Mouse (Mus musculus) CH12.LX (cell line): ENCODE data around the gene Vmn1r212.

Source experiments
- CTCF ChIP-seq, 2 experiments: IDR thresholded peaks in 1 of 2; conservative IDR thresholded peaks in 1 of 2; 2 replicates each; pipeline ENCODE4 v1.5.1; 2011 to 2012; ENCODE audit warnings: low read depth in 2 of 2, low read length in 2 of 2, improper control_type of control experiment in 1 of 2, inconsistent platforms in 1 of 2, mild to moderate bottlenecking in 1 of 2, moderate library complexity in 1 of 2
- EP300 ChIP-seq: IDR thresholded peaks from 2 replicates; pipeline ENCODE4 v1.6.1; 2011; ENCODE audit warnings: low read length, improper control_type of control experiment
- USF2 ChIP-seq: conservative IDR thresholded peaks from 2 replicates; pipeline ENCODE4 v1.6.1; 2011; ENCODE audit warnings: low read depth, low read length, improper control_type of control experiment

GRCm38 (mm10) chr13:22884105-22884504 lies at the start of gene Vmn1r212:
- TF ChIP-seq USF2: no peak
- TF ChIP-seq CTCF (conservative IDR thresholded peaks at IDR 0.05 in 1 of 2, IDR thresholded peaks at IDR 0.05 in 1 of 2; ENCODE audit: low read depth in 2 of 2, low read length in 2 of 2): no peak
- TF ChIP-seq EP300: no peak
